Mouse (Mus musculus) heart, embryonic 10.5 days (tissue): ENCODE measurements around the gene Ifngr2. TPM values are rescaled to one million over a fixed set of nuclear protein-coding genes. Genes with fewer than 3 reads are reported as not detected.

ENCODE experiments used
- DNase-seq: peaks from one replicate; pipeline ENCODE4 v3.0.0-alpha.2; 2017; ENCODE audit warnings: low spot score
- H3K27ac ChIP-seq: fragments of 300-500 bp; sonication (generic); 2 replicates; pipeline ENCODE4 v1.5.1; 2016; ENCODE audit warnings: mild to moderate bottlenecking
- H3K27me3 ChIP-seq: fragments of 300-500 bp; sonication (generic); 2 replicates; pipeline ENCODE4 v1.6.1; 2016; ENCODE audit warnings: mild to moderate bottlenecking; ENCODE audit not compliant: poor library complexity, insufficient read depth, severe bottlenecking
- H3K36me3 ChIP-seq: fragments of 300-500 bp; sonication (generic); 2 replicates; pipeline ENCODE4 v1.6.1; 2016; ENCODE audit warnings: mild to moderate bottlenecking, moderate library complexity
- H3K4me1 ChIP-seq: fragments of 300-500 bp; sonication (generic); 2 replicates; pipeline ENCODE4 v1.6.1; 2016; ENCODE audit warnings: mild to moderate bottlenecking
- H3K4me3 ChIP-seq: fragments of 300-500 bp; sonication (generic); 2 replicates; pipeline ENCODE4 v1.5.1; 2016; ENCODE audit warnings: mild to moderate bottlenecking, moderate library complexity
- H3K9me3 ChIP-seq: fragments of 300-500 bp; sonication (generic); 2 replicates; pipeline ENCODE4 v1.6.1; 2016; ENCODE audit warnings: mild to moderate bottlenecking, moderate library complexity
- WGBS: fragments of 180-500 bp; shearing (Covaris S2); methylation state at CpG from one replicate; pipeline ENCODE4 v1.1.7; 2016; 5-methylcytosine and 5-hydroxymethylcytosine counted together
- polyA plus RNA-seq: library from polyadenylated mRNA; unstranded; fragments of >200 nt; fragmentation: Nextera tagmentation; extraction: Ambion mirVana; gene quantifications from 2 replicates; pipeline ENCODE4 v1.2.1, GENCODE M21; 2016

The Ifngr2 gene
- polyA plus RNA-seq, 1 experiment from 2014 or later: 53.7 TPM

- Histone ChIP-seq H3K27ac (peak overlapping the region; percentile 53; the same call in 1 of the 2 replicates), H3K4me3 (peak overlapping the region; percentile 28; the same call in 1 of the 2 replicates), H3K9me3 (no peaks in the 10 kb centered on the region), H3K36me3 (no peaks in the 10 kb centered on the region), H3K27me3 (no peaks in the 10 kb centered on the region), H3K4me1 (peaks cover 37% of the 10 kb centered on the region)
- DNase-seq: no peak
- WGBS: 35% methylated on average over 10 of the region's 10 CpGs
Observed at GRCm38 (mm10) chr16:91541573-91542081, 5.2 kb upstream of the Ifngr2 start.

- no peak overlapping the region for H3K27ac ChIP-seq
- H3K27me3 ChIP-seq: no peaks in the 10 kb centered on the region
- H3K36me3 ChIP-seq: no peaks in the 10 kb centered on the region
- peaks cover 41% of the 10 kb centered on the region for H3K4me1 ChIP-seq
- no peak for DNase-seq
- no peaks in the 10 kb centered on the region for H3K9me3 ChIP-seq
- H3K4me3 ChIP-seq: no peak overlapping the region
- WGBS: 96% methylated on average over 1 of the region's 1 CpGs
Observed at GRCm38 (mm10) chr16:91543619-91544018, 3.3 kb upstream of the Ifngr2 start.

- Histone ChIP-seq H3K36me3 (0 out of 2 replicates have a peak, but pooled peaks cover 4% of the 10 kb centered on the region), H3K27ac (peak overlapping the region; percentile 99), H3K27me3 (no peaks in the 10 kb centered on the region), H3K4me3 (0 out of 2 replicates have a peak overlapping the region, but pooled peaks have one; percentile 3), H3K4me1 (peaks cover 55% of the 10 kb centered on the region), H3K9me3 (no peaks in the 10 kb centered on the region)
- WGBS: 45% methylated on average over 10 of the region's 10 CpGs
- DNase-seq: no peak
Observed at GRCm38 (mm10) chr16:91545597-91546281, 1.1 kb upstream of the Ifngr2 start.

GRCm38 (mm10) chr16:91546391-91546835 lies 459 bp upstream of the Ifngr2 start:
- Histone ChIP-seq H3K4me1 (peaks cover 58% of the 10 kb centered on the region), H3K9me3 (no peaks in the 10 kb centered on the region), H3K27ac (peak overlapping the region; percentile 99), H3K27me3 (no peaks in the 10 kb centered on the region), H3K36me3 (0 out of 2 replicates have a peak, but pooled peaks cover 4% of the 10 kb centered on the region), H3K4me3 (peak overlapping the region; percentile 96)
- no peak for DNase-seq
- WGBS: 13% methylated on average over 14 of the region's 14 CpGs

GRCm38 (mm10) chr16:91547974-91548373 lies 1.1 kb downstream of the Ifngr2 start:
- peak overlapping the region; percentile 99 for H3K27ac ChIP-seq
- no peak for DNase-seq
- peak overlapping the region; percentile 96 for H3K4me3 ChIP-seq
- peaks cover 71% of the 10 kb centered on the region for H3K4me1 ChIP-seq
- no peaks in the 10 kb centered on the region for H3K9me3 ChIP-seq
- peaks cover 9% of the 10 kb centered on the region; the same call in 1 of the 2 replicates for H3K36me3 ChIP-seq
- 49% methylated on average over 5 of the region's 5 CpGs for WGBS
- H3K27me3 ChIP-seq: no peaks in the 10 kb centered on the region

GRCm38 (mm10) chr16:91548586-91548985 lies 1.7 kb downstream of the Ifngr2 start:
- peak overlapping the region; percentile 96 for H3K4me3 ChIP-seq
- no peaks in the 10 kb centered on the region for H3K27me3 ChIP-seq
- H3K9me3 ChIP-seq: no peaks in the 10 kb centered on the region
- H3K36me3 ChIP-seq: peaks cover 10% of the 10 kb centered on the region; the same call in 1 of the 2 replicates
- WGBS: 35% methylated on average over 5 of the region's 5 CpGs
- peaks cover 77% of the 10 kb centered on the region for H3K4me1 ChIP-seq
- peak overlapping the region; percentile 99 for H3K27ac ChIP-seq
- DNase-seq: no peak

- DNase-seq: no peak
- H3K4me3 ChIP-seq: peak overlapping the region; percentile 96
- H3K36me3 ChIP-seq: peaks cover 10% of the 10 kb centered on the region; the same call in 1 of the 2 replicates
- H3K27me3 ChIP-seq: no peaks in the 10 kb centered on the region
- H3K4me1 ChIP-seq: peaks cover 81% of the 10 kb centered on the region
- no peaks in the 10 kb centered on the region for H3K9me3 ChIP-seq
- 68% methylated on average over 2 of the region's 2 CpGs for WGBS
- H3K27ac ChIP-seq: peak overlapping the region; percentile 99
Observed at GRCm38 (mm10) chr16:91548996-91549395, 2.1 kb downstream of the Ifngr2 start.

GRCm38 (mm10) chr16:91549616-91550015 lies 2.7 kb downstream of the Ifngr2 start:
- WGBS: 64% methylated on average over 5 of the region's 5 CpGs
- Histone ChIP-seq H3K4me3 (peak overlapping the region; percentile 96), H3K4me1 (peaks cover 87% of the 10 kb centered on the region), H3K27me3 (no peaks in the 10 kb centered on the region), H3K27ac (peak overlapping the region; percentile 80), H3K36me3 (peaks cover 10% of the 10 kb centered on the region; the same call in 1 of the 2 replicates), H3K9me3 (no peaks in the 10 kb centered on the region)
- DNase-seq: no peak

GRCm38 (mm10) chr16:91551081-91551524 lies 4.2 kb downstream of the Ifngr2 start:
- H3K4me3 ChIP-seq: peak overlapping the region; percentile 17; the same call in 1 of the 2 replicates
- 28% methylated on average over 10 of the region's 10 CpGs for WGBS
- peak overlapping the region; percentile 73 for H3K27ac ChIP-seq
- no peak for DNase-seq
- peaks cover 81% of the 10 kb centered on the region for H3K4me1 ChIP-seq
- H3K9me3 ChIP-seq: no peaks in the 10 kb centered on the region
- H3K36me3 ChIP-seq: peaks cover 24% of the 10 kb centered on the region
- no peaks in the 10 kb centered on the region for H3K27me3 ChIP-seq

GRCm38 (mm10) chr16:91552072-91552471 lies 5.2 kb downstream of the Ifngr2 start:
- H3K4me1 ChIP-seq: peaks cover 72% of the 10 kb centered on the region
- no peaks in the 10 kb centered on the region for H3K9me3 ChIP-seq
- peak overlapping the region; percentile 73 for H3K27ac ChIP-seq
- H3K36me3 ChIP-seq: peaks cover 31% of the 10 kb centered on the region
- 31% methylated on average over 9 of the region's 9 CpGs for WGBS
- no peak for DNase-seq
- H3K27me3 ChIP-seq: no peaks in the 10 kb centered on the region
- no peak overlapping the region for H3K4me3 ChIP-seq

- no peaks in the 10 kb centered on the region for H3K9me3 ChIP-seq
- H3K4me3 ChIP-seq: no peak overlapping the region
- WGBS: 53% methylated on average over 12 of the region's 12 CpGs
- H3K36me3 ChIP-seq: peaks cover 43% of the 10 kb centered on the region
- H3K4me1 ChIP-seq: peaks cover 60% of the 10 kb centered on the region
- DNase-seq: no peak
- no peaks in the 10 kb centered on the region for H3K27me3 ChIP-seq
- H3K27ac ChIP-seq: peak overlapping the region; percentile 17; the same call in 1 of the 2 replicates
Observed at GRCm38 (mm10) chr16:91553625-91554024, 6.8 kb downstream of the Ifngr2 start.

- Histone ChIP-seq H3K9me3 (no peaks in the 10 kb centered on the region), H3K27ac (no peak overlapping the region), H3K27me3 (no peaks in the 10 kb centered on the region), H3K4me1 (peaks cover 45% of the 10 kb centered on the region), H3K4me3 (no peak overlapping the region), H3K36me3 (peaks cover 53% of the 10 kb centered on the region)
- no peak for DNase-seq
- WGBS: 80% methylated on average over 8 of the region's 8 CpGs
Observed at GRCm38 (mm10) chr16:91555017-91555605, 8.2 kb downstream of the Ifngr2 start.

GRCm38 (mm10) chr16:91556659-91557058 lies 9.8 kb downstream of the Ifngr2 start:
- 88% methylated on average over 15 of the region's 15 CpGs for WGBS
- H3K27me3 ChIP-seq: no peaks in the 10 kb centered on the region
- no peak overlapping the region for H3K4me3 ChIP-seq
- H3K9me3 ChIP-seq: no peaks in the 10 kb centered on the region
- H3K27ac ChIP-seq: no peak overlapping the region
- H3K36me3 ChIP-seq: peaks cover 67% of the 10 kb centered on the region
- no peak for DNase-seq
- H3K4me1 ChIP-seq: peaks cover 39% of the 10 kb centered on the region
